Mouse (Mus musculus) forebrain, embryonic 11.5 days (tissue): ENCODE measurements around the gene Prrx2. TPM values are rescaled to one million over a fixed set of nuclear protein-coding genes. Genes with fewer than 3 reads are reported as not detected.

Source experiments
- ATAC-seq: fragments of 200-750 bp; cut with Nextera tagmentation; replicated peaks from 2 replicates; pipeline ENCODE4 v1.8.0; 2017; ENCODE audit warnings: moderate TSS enrichment; ENCODE audit not compliant: low FRiP score
- DNase-seq: peaks from one replicate; pipeline ENCODE4 v3.0.0-alpha.2; 2017; ENCODE audit warnings: low spot score
- H3K27ac ChIP-seq: fragments of 300-500 bp; sonication (generic); 2 replicates; pipeline ENCODE4 v1.5.1; 2014; ENCODE audit warnings: low read depth, low read length
- H3K27me3 ChIP-seq: fragments of 300-500 bp; sonication (generic); 2 replicates; pipeline ENCODE4 v1.6.1; 2014; ENCODE audit warnings: mild to moderate bottlenecking, low read length, mixed read lengths; ENCODE audit not compliant: control insufficient read depth, insufficient read depth
- H3K36me3 ChIP-seq: fragments of 300-500 bp; sonication (generic); 2 replicates; pipeline ENCODE4 v1.6.1; 2014; ENCODE audit warnings: mild to moderate bottlenecking, low read length, moderate library complexity, mixed read lengths; ENCODE audit not compliant: control insufficient read depth, insufficient read depth
- H3K4me1 ChIP-seq: fragments of 300-500 bp; sonication (generic); replicated peaks from 2 replicates; pipeline ENCODE4 v1.6.1; 2014; ENCODE audit warnings: low read length, mixed read lengths; ENCODE audit not compliant: control insufficient read depth, insufficient read depth
- H3K4me2 ChIP-seq: fragments of 300-500 bp; sonication (generic); 2 replicates; pipeline ENCODE4 v1.6.1; 2014; ENCODE audit warnings: low read depth, mild to moderate bottlenecking, low read length, moderate library complexity, mixed read lengths; ENCODE audit not compliant: severe bottlenecking
- H3K4me3 ChIP-seq: fragments of 300-500 bp; sonication (generic); 2 replicates; pipeline ENCODE4 v1.5.1; 2014; ENCODE audit warnings: low read depth, low read length
- H3K9ac ChIP-seq: fragments of 300-500 bp; sonication (generic); 2 replicates; pipeline ENCODE4 v1.6.1; 2014; ENCODE audit warnings: low read length
- H3K9me3 ChIP-seq: fragments of 300-500 bp; sonication (generic); 2 replicates; pipeline ENCODE4 v1.6.1; 2016; ENCODE audit warnings: low read length, mixed read lengths; ENCODE audit not compliant: control insufficient read depth
- WGBS: fragments of 180-500 bp; shearing (Covaris S2); extraction: QIAGEN DNeasy Blood & Tissue Kit; methylation state at CpG from one replicate; pipeline ENCODE4 v1.1.7; 2014; 5-methylcytosine and 5-hydroxymethylcytosine counted together
- polyA plus RNA-seq: library from polyadenylated mRNA; unstranded; fragments of >200 nt; fragmentation: Nextera tagmentation; extraction: Ambion mirVana; gene quantifications from 2 replicates; pipeline ENCODE4 v1.2.1, GENCODE M21; 2014

Prrx2 gene
- polyA plus RNA-seq, 1 experiment from 2014 or later: 33.6 TPM

DNA sequence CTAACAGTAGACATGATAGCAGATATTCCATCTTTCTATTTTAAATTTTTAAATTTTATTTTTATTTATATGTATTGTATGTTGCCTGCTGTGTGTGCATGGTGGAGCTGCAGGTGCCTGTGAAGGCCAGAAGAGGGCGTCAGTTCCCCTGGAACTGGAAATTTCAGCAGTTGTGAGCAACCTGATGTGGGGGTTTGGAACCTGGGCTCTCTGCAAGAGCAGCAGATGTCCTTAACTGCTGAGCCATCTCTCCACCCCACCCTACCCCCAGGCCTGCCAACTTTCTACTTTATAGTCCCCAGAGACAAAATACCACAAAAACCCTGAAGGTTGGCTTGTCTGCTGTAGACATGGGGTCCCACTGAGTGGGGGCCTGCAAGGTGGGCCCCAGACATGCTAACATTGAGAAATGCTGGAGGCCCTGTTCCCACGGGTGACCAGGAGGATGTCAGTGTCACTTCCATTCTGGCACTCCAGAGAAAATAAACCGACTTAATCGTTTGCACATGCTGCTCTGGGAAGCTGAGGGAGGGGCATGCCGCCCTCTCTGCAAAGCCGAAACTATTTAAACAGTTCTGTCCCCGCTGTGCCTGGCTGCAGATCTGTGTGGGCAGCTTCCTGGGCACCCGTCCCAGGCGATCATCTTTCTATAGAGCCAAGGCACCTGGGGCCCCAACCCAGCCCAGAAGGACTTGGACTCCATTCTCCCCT is 50.8 kb downstream of the Prrx2 start:
- no peak for DNase-seq
- H3K4me1 ChIP-seq: no peaks in the 10 kb centered on the region
- no peaks in the 10 kb centered on the region for H3K27me3 ChIP-seq
- H3K4me3 ChIP-seq: no peak overlapping the region
- no peak overlapping the region for H3K27ac ChIP-seq
- no peak overlapping the region for H3K9ac ChIP-seq
- no peaks in the 10 kb centered on the region for H3K9me3 ChIP-seq
- no peak overlapping the region for H3K4me2 ChIP-seq
- ATAC-seq: no peak
- 64% methylated on average over 9 of the region's 9 CpGs for WGBS
- no peaks in the 10 kb centered on the region for H3K36me3 ChIP-seq

DNA sequence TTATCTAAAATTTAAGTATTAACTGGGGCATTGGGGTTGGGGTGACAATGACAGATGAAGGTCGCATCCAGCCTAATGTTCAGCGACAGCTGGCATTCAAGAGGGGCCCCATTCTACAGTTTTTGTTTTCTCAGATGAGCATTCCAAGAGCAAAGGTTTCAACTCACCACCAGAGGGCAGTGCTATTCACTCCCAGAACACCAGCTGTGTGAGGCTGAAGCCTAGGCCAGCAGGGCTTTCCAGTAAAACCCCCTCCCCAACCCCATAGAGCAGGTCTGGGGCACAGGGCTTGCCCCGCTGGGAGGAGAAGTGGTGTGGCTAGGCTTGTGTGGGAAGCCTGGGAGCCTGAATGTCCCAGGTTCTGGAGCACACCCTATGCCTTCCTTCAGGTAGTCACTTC is 56.2 kb downstream of the Prrx2 start:
- H3K27ac ChIP-seq: no peak overlapping the region
- H3K4me1 ChIP-seq: 0 out of 2 replicates have a peak, but pooled peaks cover 2% of the 10 kb centered on the region
- no peak overlapping the region for H3K9ac ChIP-seq
- H3K9me3 ChIP-seq: no peaks in the 10 kb centered on the region
- no peaks in the 10 kb centered on the region for H3K36me3 ChIP-seq
- ATAC-seq (no peak), DNase-seq (peak; percentile 67)
- H3K27me3 ChIP-seq: no peaks in the 10 kb centered on the region
- no peak overlapping the region for H3K4me2 ChIP-seq
- no peak overlapping the region for H3K4me3 ChIP-seq
- 9% methylated on average over 3 of the region's 3 CpGs for WGBS

DNA sequence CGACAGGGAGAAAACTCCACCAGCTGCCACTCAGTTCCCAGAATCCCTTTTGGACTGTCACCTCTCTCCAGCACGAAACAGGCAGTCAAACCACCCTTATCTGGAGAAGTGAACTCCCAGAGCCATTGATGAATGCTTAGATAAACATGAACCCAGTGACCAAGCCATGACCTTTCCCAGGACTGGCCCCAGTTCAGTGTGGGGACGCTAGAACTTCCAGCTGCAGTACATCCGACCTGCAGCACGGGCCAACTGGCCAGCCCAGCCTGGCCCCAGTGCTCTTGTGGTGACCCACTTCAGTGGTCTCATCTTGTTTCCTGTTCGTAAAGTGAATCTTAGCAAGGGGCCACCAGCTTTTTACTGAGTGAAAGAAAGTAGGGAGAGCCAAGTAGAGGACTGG is 58.6 kb downstream of the Prrx2 start:
- 0 out of 2 replicates have a peak, but pooled peaks cover 4% of the 10 kb centered on the region for H3K4me1 ChIP-seq
- no peak overlapping the region for H3K27ac ChIP-seq
- no peak overlapping the region for H3K4me2 ChIP-seq
- DNase-seq (no peak), ATAC-seq (no peak)
- H3K4me3 ChIP-seq: no peak overlapping the region
- WGBS: 44% methylated on average over 6 of the region's 6 CpGs
- H3K36me3 ChIP-seq: no peaks in the 10 kb centered on the region
- H3K9me3 ChIP-seq: no peaks in the 10 kb centered on the region
- no peak overlapping the region for H3K9ac ChIP-seq
- no peaks in the 10 kb centered on the region for H3K27me3 ChIP-seq

DNA sequence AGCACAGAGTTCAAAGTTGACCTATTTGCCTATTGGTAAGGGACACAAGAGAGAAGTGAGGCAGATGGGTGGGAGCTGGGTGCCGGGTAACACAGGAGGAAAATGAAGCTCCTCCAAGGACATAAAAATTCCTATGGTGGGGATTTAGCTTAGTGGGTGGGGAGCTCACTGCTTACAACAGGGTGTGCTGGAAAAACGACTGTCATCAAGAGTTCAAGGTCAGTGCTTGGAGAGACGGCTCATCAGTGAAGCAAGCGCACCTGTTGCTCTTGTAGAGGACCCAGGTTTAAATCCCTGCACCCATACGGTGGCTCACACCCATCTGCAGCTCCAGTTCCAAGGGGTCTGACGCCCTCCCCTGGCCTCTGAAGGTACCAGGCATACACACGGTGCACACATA is 59.2 kb downstream of the Prrx2 start:
- ATAC-seq: no peak
- H3K9ac ChIP-seq: no peak overlapping the region
- H3K4me2 ChIP-seq: no peak overlapping the region
- H3K27me3 ChIP-seq: no peaks in the 10 kb centered on the region
- no peaks in the 10 kb centered on the region for H3K9me3 ChIP-seq
- no peak for DNase-seq
- no peak overlapping the region for H3K27ac ChIP-seq
- 85% methylated on average over 7 of the region's 7 CpGs for WGBS
- H3K4me3 ChIP-seq: no peak overlapping the region
- no peaks in the 10 kb centered on the region for H3K36me3 ChIP-seq
- H3K4me1 ChIP-seq: 0 out of 2 replicates have a peak, but pooled peaks cover 4% of the 10 kb centered on the region

DNA sequence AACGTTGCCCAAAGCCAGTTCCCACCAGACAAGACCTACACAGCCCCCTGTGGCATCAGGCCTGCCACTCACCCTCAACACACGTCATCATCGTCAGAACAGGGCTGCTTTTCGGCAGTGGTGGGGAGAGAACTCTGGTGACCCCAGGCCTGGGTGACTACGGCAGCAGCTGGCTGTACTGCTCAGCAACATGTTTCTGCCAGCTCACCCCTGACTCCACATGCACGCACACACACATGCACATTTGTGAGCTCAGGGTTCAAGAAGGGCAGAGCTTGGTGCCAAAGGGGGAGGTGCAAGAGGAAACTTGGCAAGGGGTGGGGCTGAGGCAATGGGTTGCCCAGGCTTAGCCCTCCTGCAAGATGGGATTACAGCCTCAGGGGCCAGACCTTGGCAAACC is 62.5 kb downstream of the Prrx2 start:
- 54% methylated on average over 6 of the region's 6 CpGs for WGBS
- H3K27ac ChIP-seq: no peak overlapping the region
- no peak overlapping the region for H3K9ac ChIP-seq
- H3K4me1 ChIP-seq: peaks cover 4% of the 10 kb centered on the region; the same call in 1 of the 2 replicates
- H3K4me2 ChIP-seq: no peak overlapping the region
- ATAC-seq (no peak), DNase-seq (no peak)
- H3K9me3 ChIP-seq: no peaks in the 10 kb centered on the region
- H3K4me3 ChIP-seq: no peak overlapping the region
- no peaks in the 10 kb centered on the region for H3K36me3 ChIP-seq
- H3K27me3 ChIP-seq: no peaks in the 10 kb centered on the region; the same call in 1 of the 2 replicates

DNA sequence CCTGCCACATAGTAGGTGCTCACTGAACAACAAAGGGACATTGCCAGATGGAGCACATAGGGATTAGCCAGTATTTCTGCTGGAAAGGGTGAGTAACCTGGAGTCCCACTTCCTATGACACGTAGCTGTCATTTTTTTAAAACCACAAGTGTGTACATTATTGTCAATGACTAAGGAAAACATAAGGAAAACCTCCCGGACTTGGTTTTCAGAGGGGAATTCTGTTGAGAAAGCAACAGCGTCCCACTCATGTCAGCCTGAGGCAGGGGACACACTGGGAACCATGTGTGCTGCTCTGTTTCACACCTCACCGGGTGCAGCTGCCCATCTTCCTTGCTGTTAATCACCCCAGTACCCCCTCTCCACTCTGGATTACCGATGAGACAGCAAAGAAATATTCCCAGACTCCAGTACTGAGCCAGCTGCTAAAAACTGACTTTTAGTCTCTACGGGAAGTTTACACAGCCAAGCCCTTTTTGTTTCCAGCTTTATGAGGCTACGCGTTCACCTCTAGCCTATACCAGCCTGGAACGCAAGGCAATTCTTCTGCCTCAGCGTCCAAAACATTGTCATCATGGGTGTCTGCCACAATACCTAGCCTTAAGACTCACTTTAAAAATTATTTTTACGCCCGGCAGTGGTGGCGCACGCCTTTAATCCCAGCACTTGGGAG is 64.8 kb downstream of the Prrx2 start:
- H3K4me1 ChIP-seq: peaks cover 13% of the 10 kb centered on the region

DNA sequence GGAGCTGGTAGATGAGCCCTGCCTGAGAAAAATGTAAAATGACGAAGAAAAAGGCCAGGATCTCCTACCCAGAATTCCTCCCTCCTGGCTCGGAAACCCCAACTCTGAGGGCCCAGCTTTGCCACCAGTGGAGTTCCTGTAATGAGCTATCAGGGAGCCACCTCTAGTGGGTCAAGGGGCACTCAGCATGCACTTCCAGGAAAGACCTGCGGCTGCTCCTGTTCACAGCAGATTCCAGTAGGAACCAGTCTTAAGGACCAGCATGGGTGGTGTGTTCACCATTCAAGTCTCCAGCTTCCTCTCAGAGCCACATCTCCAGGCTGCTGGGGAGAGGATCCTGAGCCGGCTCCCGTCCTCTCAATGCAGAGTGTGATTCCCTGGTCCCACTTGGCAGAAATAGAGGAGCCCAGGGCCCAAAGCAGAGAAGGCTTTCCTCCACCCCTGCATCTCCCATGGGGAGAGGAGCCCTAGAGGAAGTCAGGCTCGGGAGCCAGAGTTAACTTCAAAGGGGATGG is 66.9 kb downstream of the Prrx2 start:
- no peak overlapping the region for H3K9ac ChIP-seq
- ATAC-seq (no peak), DNase-seq (no peak)
- peaks cover 13% of the 10 kb centered on the region for H3K4me1 ChIP-seq
- 62% methylated on average over 6 of the region's 6 CpGs for WGBS
- no peak overlapping the region for H3K4me2 ChIP-seq
- H3K36me3 ChIP-seq: no peaks in the 10 kb centered on the region
- H3K4me3 ChIP-seq: no peak overlapping the region
- no peaks in the 10 kb centered on the region for H3K9me3 ChIP-seq
- H3K27me3 ChIP-seq: no peaks in the 10 kb centered on the region; the same call in 1 of the 2 replicates
- H3K27ac ChIP-seq: no peak overlapping the region

More for the DNA sequence above, 64.8 kb downstream of the Prrx2 start:
- no peaks in the 10 kb centered on the region for H3K9me3 ChIP-seq
- no peak for DNase-seq
- no peak overlapping the region for H3K4me2 ChIP-seq
- H3K27ac ChIP-seq: no peak overlapping the region
- H3K36me3 ChIP-seq: no peaks in the 10 kb centered on the region
- 90% methylated on average over 14 of the region's 14 CpGs for WGBS
- no peak for ATAC-seq
- no peak overlapping the region for H3K4me3 ChIP-seq
- no peaks in the 10 kb centered on the region; the same call in 1 of the 2 replicates for H3K27me3 ChIP-seq
- H3K9ac ChIP-seq: no peak overlapping the region

DNA sequence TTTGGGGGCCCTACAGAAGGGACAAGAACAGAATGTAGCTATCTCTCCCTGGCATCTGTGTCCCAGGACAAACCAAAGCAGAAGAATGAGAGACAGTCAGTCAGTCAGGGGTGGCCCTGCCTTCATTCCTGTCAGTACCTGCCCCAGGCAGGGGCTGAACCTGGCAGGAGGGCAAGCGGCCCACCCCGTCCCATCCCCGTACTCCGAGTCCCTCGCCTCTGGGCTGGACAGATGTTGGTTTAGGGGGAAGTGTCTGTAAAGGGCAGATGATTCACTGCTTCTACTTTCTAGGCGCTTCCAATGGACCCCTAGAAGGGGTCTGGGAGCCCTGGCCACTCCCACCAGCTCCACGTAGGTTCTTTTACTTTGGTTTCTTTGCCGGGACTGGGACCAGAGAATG is 67.5 kb downstream of the Prrx2 start:
- Histone ChIP-seq H3K4me3 (peak overlapping the region; percentile 27; the same call in 1 of the 2 replicates), H3K9me3 (no peaks in the 10 kb centered on the region), H3K36me3 (no peaks in the 10 kb centered on the region), H3K4me2 (peak overlapping the region; percentile 59), H3K27me3 (no peaks in the 10 kb centered on the region; the same call in 1 of the 2 replicates), H3K4me1 (peaks cover 11% of the 10 kb centered on the region), H3K27ac (no peak overlapping the region), H3K9ac (peak overlapping the region; percentile 45)
- 41% methylated on average over 8 of the region's 8 CpGs for WGBS
- DNase-seq: no peak
- no peak for ATAC-seq
